Mouse (Mus musculus) subcutaneous adipose tissue, adult 2 months (tissue): ENCODE results near the gene Kansl2. TPM values are rescaled to one million over a fixed set of nuclear protein-coding genes. Genes with fewer than 3 reads are reported as not detected.

Source experiments
- polyA plus RNA-seq: library from polyadenylated mRNA; depleted of rRNA; stranded (reverse); fragments of >200 nt; gene quantifications from 2 replicates; pipeline ENCODE4 v1.2.3, GENCODE M21; 2012; ENCODE audit warnings: low replicate concordance; rRNA removed

Kansl2 gene
- 34.5 and 55.4 TPM in 2 replicates for polyA plus RNA-seq

GRCm38 (mm10) chr15:98533881-98534627 lies at the start of gene Kansl2:
Kansl2 (minus strand) TSS chr15:98534264.

GRCm38 (mm10) chr15:98570873-98571538 lies 36.9 kb upstream of the Kansl2 start, which contains the start of the genes Ccnt1 and 4930415O20Rik:
Ccnt1 (minus strand) TSS chr15:98570923.
4930415O20Rik (plus strand) TSS chr15:98571004.

GRCm38 (mm10) chr15:98492102-98492501 lies 42.0 kb downstream of the Kansl2 start, which contains the start of gene Olfr279:
Olfr279 (plus strand) TSS chr15:98492402.

GRCm38 (mm10) chr15:98482701-98483100 lies 51.4 kb downstream of the Kansl2 start, which contains the start of gene Lalba:
Lalba (minus strand) TSS chr15:98482721.

GRCm38 (mm10) chr15:98469596-98469995 lies 64.5 kb downstream of the Kansl2 start, which contains the start of gene OR5BS1P:
OR5BS1P (plus strand) TSS chr15:98469896.

Other genes starting within 250 kb of the Kansl2 start
- 2.9 and 4.3 TPM in 2 replicates for gene Zfp641, start 238.1 kb downstream of the Kansl2 start, polyA plus RNA-seq
- not detected in 2 replicates for gene Olfr285, start 216.9 kb downstream of the Kansl2 start, polyA plus RNA-seq
- not detected in 2 replicates for gene Olfr284, start 193.3 kb downstream of the Kansl2 start, polyA plus RNA-seq
- not detected in 2 replicates for gene Olfr283, start 153.3 kb downstream of the Kansl2 start, polyA plus RNA-seq
- not detected in 2 replicates for gene Olfr282, start 103.0 kb downstream of the Kansl2 start, polyA plus RNA-seq
- gene Olfr281, start 81.7 kb downstream of the Kansl2 start, polyA plus RNA-seq: not detected in 2 replicates
- not detected in 2 replicates for gene OR5BS1P, start 64.4 kb downstream of the Kansl2 start, polyA plus RNA-seq
- gene Lalba, start 51.5 kb downstream of the Kansl2 start, polyA plus RNA-seq: 0.93 TPM in 1 of 2 replicates, not detected in the other
- gene Olfr279, start 41.9 kb downstream of the Kansl2 start, polyA plus RNA-seq: not detected in 2 replicates
- gene Ccnt1, start 36.7 kb upstream of the Kansl2 start, polyA plus RNA-seq: 9.7 and 16.1 TPM in 2 replicates
- 0.73 TPM in 1 of 2 replicates, not detected in the other for gene 4930415O20Rik, start 36.7 kb upstream of the Kansl2 start, polyA plus RNA-seq
- gene Adcy6, start 75.8 kb upstream of the Kansl2 start, polyA plus RNA-seq: 107 and 116 TPM in 2 replicates
- 21.0 and 124 TPM in 2 replicates for gene Cacnb3, start 96.6 kb upstream of the Kansl2 start, polyA plus RNA-seq
- gene Ddx23, start 128.6 kb upstream of the Kansl2 start, polyA plus RNA-seq: 29.0 and 48.5 TPM in 2 replicates
- gene Rnd1, start 143.2 kb upstream of the Kansl2 start, polyA plus RNA-seq: 4.4 and 5.4 TPM in 2 replicates
- gene Ccdc65, start 173.9 kb upstream of the Kansl2 start, polyA plus RNA-seq: 0.09 and 1.4 TPM in 2 replicates
- 8.5 and 30.4 TPM in 2 replicates for gene Fkbp11, start 193.9 kb upstream of the Kansl2 start, polyA plus RNA-seq
- 95.2 and 124 TPM in 2 replicates for gene Arf3, start 228.9 kb upstream of the Kansl2 start, polyA plus RNA-seq
- gene Wnt10b, start 243.9 kb upstream of the Kansl2 start, polyA plus RNA-seq: 1.9 and 4.5 TPM in 2 replicates